Comparison of ENCODE assay signal across 8 mouse cellular contexts in genomic region chr13:34248941-34249920, GRCm38 (mm10).
DNase-seq lines count a peak whose midpoint lies in the region; ATAC-seq and TF ChIP-seq lines count a peak whose summit lies in the region.

No protein-coding gene starts in this region.

- H3K4me2 ChIP-seq in hindbrain, embryonic 16.5 days (ENCODE audit: low read length): no peak overlapping the region
- H3K4me2 ChIP-seq in neural tube, embryonic 15.5 days: 0 out of 2 replicates have a peak overlapping the region, but pooled peaks have one; percentile 1

- H3K36me3 ChIP-seq in testis, adult 2 months (ENCODE audit: control insufficient read depth, insufficient read depth, low read length): no peaks in the 10 kb centered on the region
- no peaks in the 10 kb centered on the region for H3K36me3 ChIP-seq in hindbrain, embryonic 16.5 days (ENCODE audit: control insufficient read depth, insufficient read depth, low read length)
- no peaks in the 10 kb centered on the region for H3K36me3 ChIP-seq in neural tube, embryonic 15.5 days

- H3K9ac ChIP-seq in hindbrain, embryonic 16.5 days (ENCODE audit: low read depth, low read length): 0 out of 2 replicates have a peak overlapping the region, but pooled peaks have one; percentile 13
- H3K9ac ChIP-seq in neural tube, embryonic 15.5 days (replicated peaks): 0 out of 2 replicates have a peak overlapping the region, but pooled peaks have one; percentile 21

- TF ChIP-seq POLR2A in testis, adult 2 months (IDR thresholded peaks at IDR 0.05; ENCODE audit: control insufficient read depth, low read depth, low read length): no peak

- H3K27ac ChIP-seq in gastrocnemius, adult 2 months: peak overlapping the region; percentile 56
- H3K27ac ChIP-seq in testis, adult 2 months (ENCODE audit: control insufficient read depth, insufficient read depth, low read depth, low read length): no peak overlapping the region
- H3K27ac ChIP-seq in hindbrain, embryonic 16.5 days (ENCODE audit: low read depth, low read length): peak overlapping the region; percentile 78
- peak overlapping the region; percentile 72 for H3K27ac ChIP-seq in neural tube, embryonic 15.5 days (replicated peaks)

- peak; percentile 92 for ATAC-seq in hindbrain, embryonic 16.5 days
- ATAC-seq in neural tube, embryonic 15.5 days (ENCODE audit: low FRiP score): peak; percentile 89

- no peaks in the 10 kb centered on the region for H3K4me1 ChIP-seq in testis, adult 2 months (ENCODE audit: control insufficient read depth, insufficient read depth, low read length)
- H3K4me1 ChIP-seq in hindbrain, embryonic 16.5 days (ENCODE audit: control insufficient read depth, insufficient read depth, low read depth, low read length): peaks cover 20% of the 10 kb centered on the region
- H3K4me1 ChIP-seq in neural tube, embryonic 15.5 days: peaks cover 44% of the 10 kb centered on the region

- no peaks in the 10 kb centered on the region for H3K9me3 ChIP-seq in hindbrain, embryonic 16.5 days (ENCODE audit: control insufficient read depth, low read length)
- no peaks in the 10 kb centered on the region for H3K9me3 ChIP-seq in neural tube, embryonic 15.5 days (replicated peaks)

- H3K27me3 ChIP-seq in testis, adult 2 months (ENCODE audit: control insufficient read depth, insufficient read depth, low read length): no peaks in the 10 kb centered on the region
- no peaks in the 10 kb centered on the region for H3K27me3 ChIP-seq in hindbrain, embryonic 16.5 days (replicated peaks; ENCODE audit: control insufficient read depth, insufficient read depth, low read length)
- no peaks in the 10 kb centered on the region for H3K27me3 ChIP-seq in neural tube, embryonic 15.5 days (replicated peaks)

- WGBS in hindbrain, embryonic 16.5 days: 10% methylated on average over 15 of the region's 15 CpGs
- WGBS in neural tube, embryonic 15.5 days: 18% methylated on average over 15 of the region's 15 CpGs

- no peak for TF ChIP-seq CTCF in gastrocnemius, adult 2 months (IDR thresholded peaks at IDR 0.05)
- TF ChIP-seq CTCF in testis, adult 2 months (IDR thresholded peaks at IDR 0.05; ENCODE audit: control insufficient read depth, insufficient read depth, insufficient replicate concordance, low read depth, low read length): no peak

- intact Hi-C loops in gastrocnemius, adult 2 months (cut with DNase I): no loop called here

- DNase-seq in gastrocnemius, adult 2 months: peak; percentile 32
- no peak for DNase-seq in gastrocnemius, adult 18-20 months (ENCODE audit: low spot score)
- no peak for DNase-seq in testis, postnatal 10 days (ENCODE audit: low spot score)
- no peak for DNase-seq in B cell, adult 2 months
- DNase-seq in natural killer cell, adult 2 months (ENCODE audit: low spot score in 2 of 2): no peak

- H3K4me3 ChIP-seq in gastrocnemius, adult 2 months: no peak overlapping the region
- H3K4me3 ChIP-seq in testis, adult 2 months (ENCODE audit: control insufficient read depth, low read depth, low read length): peak overlapping the region; percentile 44
- H3K4me3 ChIP-seq in hindbrain, embryonic 16.5 days (ENCODE audit: low read length): no peak overlapping the region
- no peak overlapping the region for H3K4me3 ChIP-seq in neural tube, embryonic 15.5 days (replicated peaks)
